Mouse (Mus musculus) testis, adult 2 months (tissue): ENCODE data around the gene Ankrd35. TPM values are rescaled to one million over a fixed set of nuclear protein-coding genes. Genes with fewer than 3 reads are reported as not detected.

Source experiments
- H3K27ac ChIP-seq: fragments of 200-500 bp; 2 replicates; pipeline ENCODE4 v1.5.1; 2012; ENCODE audit warnings: low read depth, low read length; ENCODE audit not compliant: control insufficient read depth, insufficient read depth
- H3K27me3 ChIP-seq: fragments of 200-500 bp; 2 replicates; pipeline ENCODE4 v1.6.1; 2012; ENCODE audit warnings: mild to moderate bottlenecking, low read length, moderate library complexity; ENCODE audit not compliant: control insufficient read depth, insufficient read depth
- H3K36me3 ChIP-seq: fragments of 200-500 bp; 2 replicates; pipeline ENCODE4 v1.6.1; 2012; ENCODE audit warnings: mild to moderate bottlenecking, low read length; ENCODE audit not compliant: control insufficient read depth, insufficient read depth
- H3K4me1 ChIP-seq: fragments of 200-500 bp; 2 replicates; pipeline ENCODE4 v1.6.1; 2012; ENCODE audit warnings: low read length; ENCODE audit not compliant: control insufficient read depth, insufficient read depth
- H3K4me3 ChIP-seq: fragments of 200-500 bp; 2 replicates; pipeline ENCODE4 v1.5.1; 2012; ENCODE audit warnings: low read depth, mild to moderate bottlenecking, low read length, moderate library complexity, mixed read lengths; ENCODE audit not compliant: control insufficient read depth
- CTCF ChIP-seq: fragments of 200-500 bp; IDR thresholded peaks from 2 replicates; pipeline ENCODE4 v1.5.1; 2012; ENCODE audit warnings: low read depth, mild to moderate bottlenecking, inconsistent platforms, low read length, moderate library complexity; ENCODE audit not compliant: control insufficient read depth, insufficient read depth, insufficient replicate concordance
- POLR2A ChIP-seq: fragments of 200-500 bp; IDR thresholded peaks from 2 replicates; pipeline ENCODE4 v1.6.1; 2012; ENCODE audit warnings: low read depth, mild to moderate bottlenecking, inconsistent platforms, low read length, moderate library complexity; ENCODE audit not compliant: control insufficient read depth
- polyA plus RNA-seq: library from polyadenylated mRNA; depleted of rRNA; stranded (reverse); fragments of >200 nt; gene quantifications from 2 replicates; pipeline ENCODE4 v1.2.3, GENCODE M21; 2012

Ankrd35 gene
- polyA plus RNA-seq, 1 experiment = 0.52 TPM

DNA sequence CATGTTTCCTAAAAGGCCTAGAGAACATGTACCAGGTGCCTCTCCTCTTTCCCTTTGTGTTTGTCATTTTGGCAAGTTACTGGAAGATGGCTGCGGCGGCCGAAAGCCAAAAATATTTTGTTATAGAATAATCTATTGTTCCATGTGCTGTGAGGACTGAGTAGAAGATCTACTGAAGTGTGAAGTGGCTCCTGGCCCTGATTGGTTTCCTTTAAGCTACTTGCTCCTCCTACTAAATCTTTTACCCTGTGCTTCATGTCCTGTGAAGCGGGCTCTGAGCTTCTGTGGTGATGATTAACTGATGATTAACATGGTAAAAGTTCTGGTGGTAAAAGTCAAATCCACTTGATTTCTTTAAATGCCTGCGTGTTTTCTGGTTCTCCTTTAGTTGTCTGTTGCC, 3.0 kb upstream of the Ankrd35 start:
- Histone ChIP-seq H3K4me3 (no peak overlapping the region), H3K27me3 (no peaks in the 10 kb centered on the region), H3K27ac (no peak overlapping the region), H3K36me3 (no peaks in the 10 kb centered on the region), H3K4me1 (peaks cover 15% of the 10 kb centered on the region)
- TF ChIP-seq CTCF = no peak
- no peak for TF ChIP-seq POLR2A

DNA sequence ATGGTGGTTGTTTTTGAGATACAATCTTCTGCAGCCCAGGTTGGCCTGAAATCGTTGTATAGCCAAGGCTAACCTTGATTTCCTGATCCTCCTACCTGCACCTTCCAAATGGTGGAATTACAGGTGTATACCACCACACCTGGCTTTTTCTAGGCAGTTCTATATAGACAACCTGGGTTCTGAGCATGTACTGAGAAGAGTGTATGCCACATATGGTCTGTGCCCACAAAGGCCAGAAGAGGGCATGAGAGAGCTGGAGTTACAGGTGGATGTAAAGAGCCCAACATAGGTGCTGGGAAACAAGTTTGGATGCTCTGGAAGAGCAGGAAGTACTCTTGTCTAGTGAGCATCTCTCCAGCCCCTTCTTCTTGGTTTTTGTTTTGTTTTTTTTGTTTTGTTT, 2.6 kb upstream of the Ankrd35 start:
- no peaks in the 10 kb centered on the region for H3K27me3 ChIP-seq
- H3K4me1 ChIP-seq = peaks cover 15% of the 10 kb centered on the region
- no peak overlapping the region for H3K27ac ChIP-seq
- no peak overlapping the region for H3K4me3 ChIP-seq
- no peak for TF ChIP-seq POLR2A
- TF ChIP-seq CTCF = no peak
- no peaks in the 10 kb centered on the region for H3K36me3 ChIP-seq

- Histone ChIP-seq H3K4me3 (no peak overlapping the region), H3K36me3 (no peaks in the 10 kb centered on the region), H3K4me1 (peaks cover 9% of the 10 kb centered on the region), H3K27ac (no peak overlapping the region), H3K27me3 (no peaks in the 10 kb centered on the region)
- TF ChIP-seq POLR2A = no peak
- no peak for TF ChIP-seq CTCF
These were observed 1.4 kb upstream of the Ankrd35 start for GRCm38 (mm10) chr3:96668424-96669067.

GRCm38 (mm10) chr3:96671519-96671918, 1.6 kb downstream of the Ankrd35 start:
- Histone ChIP-seq H3K27ac (no peak overlapping the region), H3K36me3 (no peaks in the 10 kb centered on the region), H3K27me3 (no peaks in the 10 kb centered on the region), H3K4me1 (peaks cover 9% of the 10 kb centered on the region), H3K4me3 (no peak overlapping the region)
- TF ChIP-seq POLR2A (no peak), CTCF (no peak)

DNA sequence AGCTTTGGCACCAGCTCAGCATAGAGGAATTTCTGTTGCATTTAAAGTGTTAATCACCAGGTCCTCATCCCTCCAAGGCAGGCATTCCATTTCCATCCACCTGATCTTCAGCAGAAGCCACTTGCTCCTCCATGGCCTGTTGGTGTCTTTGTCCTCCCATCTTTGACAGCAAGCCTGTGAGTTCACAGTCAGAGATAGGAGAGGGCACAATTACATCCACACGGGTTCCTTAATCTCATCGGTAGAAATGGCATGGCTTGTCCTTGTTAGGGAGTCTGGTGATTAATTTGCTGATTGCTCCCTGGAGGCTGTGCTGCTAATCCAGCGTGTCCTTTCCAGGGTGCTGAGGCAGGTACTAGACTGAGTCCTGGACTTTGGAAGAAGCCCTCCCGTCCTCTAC, 3.6 kb downstream of the Ankrd35 start:
- no peaks in the 10 kb centered on the region for H3K27me3 ChIP-seq
- no peak overlapping the region for H3K27ac ChIP-seq
- H3K4me3 ChIP-seq = no peak overlapping the region

GRCm38 (mm10) chr3:96674442-96674841, 4.5 kb downstream of the Ankrd35 start:
- H3K4me3 ChIP-seq = no peak overlapping the region
- no peak for TF ChIP-seq POLR2A
- TF ChIP-seq CTCF = no peak
- no peaks in the 10 kb centered on the region for H3K36me3 ChIP-seq
- H3K27ac ChIP-seq = no peak overlapping the region
- peaks cover 10% of the 10 kb centered on the region for H3K4me1 ChIP-seq
- H3K27me3 ChIP-seq = no peaks in the 10 kb centered on the region

More for the DNA sequence above, 3.6 kb downstream of the Ankrd35 start:
- Histone ChIP-seq H3K4me1 (peaks cover 9% of the 10 kb centered on the region), H3K36me3 (no peaks in the 10 kb centered on the region)
- TF ChIP-seq CTCF (no peak), POLR2A (no peak)

- Histone ChIP-seq H3K27me3 (no peaks in the 10 kb centered on the region), H3K27ac (no peak overlapping the region), H3K4me1 (peaks cover 10% of the 10 kb centered on the region), H3K4me3 (no peak overlapping the region), H3K36me3 (no peaks in the 10 kb centered on the region)
- TF ChIP-seq CTCF = no peak
These were observed 5.2 kb downstream of the Ankrd35 start for GRCm38 (mm10) chr3:96675171-96675570.
